Mouse (Mus musculus) right cerebral cortex, adult 2 months (tissue): ENCODE data around the gene Frmd8.
"Not testable (repeated sequence)": the region's sequence is repeated elsewhere in the genome, so short reads cannot be mapped to it uniquely, and the experiment has no call there.

Experiments used
- DNase-seq, 2 experiments: peaks; one replicate each; pipeline ENCODE4 v3.0.0; 2021 to 2022; ENCODE audit warnings: low spot score in 2 of 2

Frmd8 gene

GRCm38 (mm10) chr19:5885838-5886237 is 10.8 kb upstream of the Frmd8 start:
- no peak for DNase-seq

GRCm38 (mm10) chr19:5883935-5884334 is 8.9 kb upstream of the Frmd8 start:
- DNase-seq = no peak

- not testable (repeated sequence) for DNase-seq
These were observed 7.0 kb upstream of the Frmd8 start for GRCm38 (mm10) chr19:5882079-5882478.

- DNase-seq = no peak
These were observed 6.1 kb upstream of the Frmd8 start for GRCm38 (mm10) chr19:5881155-5881554.

- no peak for DNase-seq
These were observed 4.7 kb upstream of the Frmd8 start for GRCm38 (mm10) chr19:5879735-5880134.

- DNase-seq = no peak
These were observed 3.8 kb upstream of the Frmd8 start for GRCm38 (mm10) chr19:5878916-5879315.

GRCm38 (mm10) chr19:5878362-5878722 is 3.3 kb upstream of the Frmd8 start:
- no peak for DNase-seq

- peak; percentile 79 to 86 for DNase-seq
These were observed 2.7 kb upstream of the Frmd8 start, which contains the start of gene Slc25a45 for GRCm38 (mm10) chr19:5877618-5878361. Slc25a45 (plus strand) TSS chr19:5877808.

GRCm38 (mm10) chr19:5874391-5874968 is 594 bp downstream of the Frmd8 start:
- DNase-seq = no peak

- no peak for DNase-seq
These were observed 2.0 kb downstream of the Frmd8 start for GRCm38 (mm10) chr19:5872931-5873556.

- DNase-seq = no peak
These were observed 2.5 kb downstream of the Frmd8 start for GRCm38 (mm10) chr19:5872528-5872927.

- DNase-seq = no peak
These were observed 3.4 kb downstream of the Frmd8 start for GRCm38 (mm10) chr19:5871683-5872082.

- DNase-seq = no peak
These were observed 3.8 kb downstream of the Frmd8 start for GRCm38 (mm10) chr19:5871273-5871672.

GRCm38 (mm10) chr19:5868096-5868495 is 7.0 kb downstream of the Frmd8 start:
- no peak for DNase-seq

GRCm38 (mm10) chr19:5864710-5865398 is 10.2 kb downstream of the Frmd8 start:
- DNase-seq = no peak

- DNase-seq = no peak
These were observed 11.3 kb downstream of the Frmd8 start for GRCm38 (mm10) chr19:5863776-5864175.

- DNase-seq = no peak
These were observed 12.6 kb downstream of the Frmd8 start for GRCm38 (mm10) chr19:5862335-5863085.

- no peak for DNase-seq
These were observed 18.5 kb downstream of the Frmd8 start for GRCm38 (mm10) chr19:5856604-5857003.

- no peak for DNase-seq
These were observed 22.9 kb downstream of the Frmd8 start for GRCm38 (mm10) chr19:5852035-5852722.

GRCm38 (mm10) chr19:5851481-5851971 is 23.5 kb downstream of the Frmd8 start:
- no peak for DNase-seq

GRCm38 (mm10) chr19:5850860-5851259 is 24.2 kb downstream of the Frmd8 start:
- no peak for DNase-seq
